Mouse (Mus musculus) adrenal gland, adult 8-10 months (tissue): ENCODE data around the gene Uxs1. TPM values are rescaled to one million over a fixed set of nuclear protein-coding genes. Genes with fewer than 3 reads are reported as not detected.
A peak's percentile ranks its signal among the peaks of the same experiment; 100 is the strongest.

ENCODE experiments used
- DNase-seq: peaks from one replicate; pipeline ENCODE4 v3.0.0; 2022
- total RNA-seq, 4 experiments: library from RNA; stranded (reverse); gene quantifications; 2 replicates each; pipeline ENCODE4 v1.2.4; 2022

Gene Uxs1
- total RNA-seq = 10 to 100 TPM; 60.0 to 69.7 (median 67.9) TPM

DNA sequence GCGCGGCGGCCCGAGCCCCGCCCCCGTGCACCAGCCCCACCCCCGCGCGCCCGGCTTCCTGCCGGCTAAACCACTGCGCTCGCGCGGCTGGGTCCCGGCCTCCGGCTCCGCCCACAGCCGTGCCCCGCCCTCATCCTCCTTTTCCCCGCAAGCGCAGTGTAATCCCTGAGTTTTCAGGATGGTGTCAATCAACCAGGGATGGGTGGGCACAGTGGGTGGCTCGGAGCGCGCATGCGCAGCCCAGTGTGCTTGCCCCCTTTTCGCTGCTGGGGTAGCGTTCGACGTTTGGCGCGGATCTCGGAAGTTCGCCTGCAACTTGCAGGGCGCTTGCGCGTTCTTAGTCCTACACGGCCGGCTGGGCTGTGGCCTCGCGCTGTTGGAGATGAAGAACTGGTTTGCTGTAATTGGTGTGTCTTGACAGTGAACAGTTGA is at the start of gene Uxs1:
TSS of gene Uxs1 (minus strand) at position 38 of the 432 bp plus-strand sequence.
- peak; percentile 99 for DNase-seq

DNA sequence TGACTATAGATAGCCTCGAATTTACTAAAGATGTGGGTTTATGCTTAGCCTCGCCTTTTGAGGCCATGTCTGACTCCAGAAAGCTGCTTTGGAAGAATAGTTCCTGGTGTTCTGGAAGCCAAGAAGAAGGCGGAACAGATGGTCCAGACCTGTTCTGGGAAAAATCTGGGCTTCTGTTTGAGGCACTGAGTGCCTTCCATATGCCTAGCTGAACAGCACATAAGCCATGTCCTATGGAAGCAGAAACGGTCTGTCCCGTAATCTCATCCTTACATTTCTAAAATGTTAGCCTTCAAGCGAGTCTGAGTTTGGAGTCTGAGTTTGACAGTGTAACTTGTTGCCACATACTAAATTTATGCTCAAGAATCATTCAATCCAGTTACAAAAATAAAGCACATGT is 49.6 kb upstream of the Uxs1 start:
- DNase-seq = no peak

DNA sequence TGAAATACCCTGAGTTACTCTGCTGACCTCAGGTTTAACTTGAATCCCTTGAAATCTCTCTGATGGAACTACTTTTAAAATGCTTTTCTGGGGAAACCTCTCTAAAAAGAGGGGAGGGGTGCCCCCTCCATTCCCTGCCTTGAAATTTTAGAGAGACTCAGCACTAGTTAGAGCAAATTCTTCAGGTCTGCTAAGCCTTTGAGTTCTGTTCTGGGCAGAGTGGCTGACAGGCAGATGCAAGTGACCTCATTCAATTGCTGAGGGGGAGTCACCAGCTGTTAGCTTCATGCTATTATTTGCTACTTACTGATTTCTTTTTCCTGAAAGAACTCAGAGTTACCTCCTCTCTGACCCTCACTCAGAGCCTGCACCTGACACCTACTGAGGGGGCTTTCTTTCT is 43.5 kb upstream of the Uxs1 start:
- no peak for DNase-seq

DNA sequence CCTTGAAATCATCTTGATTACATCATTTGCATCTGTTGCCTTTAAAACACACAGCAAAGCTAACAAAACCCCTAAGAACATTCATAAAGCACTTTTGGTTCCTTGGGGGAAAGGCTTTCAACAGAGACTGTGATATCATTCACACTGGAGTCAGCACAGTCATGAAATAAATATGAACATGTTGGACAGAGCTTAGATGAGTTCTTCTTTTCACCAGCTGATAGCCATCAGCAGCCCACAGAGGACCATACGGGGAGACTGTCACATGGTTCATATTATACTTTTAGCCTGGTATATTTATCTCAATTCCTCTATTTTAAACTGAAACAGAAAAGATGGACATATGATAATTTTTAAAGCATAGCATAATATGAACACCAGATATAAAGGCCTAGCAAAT is 40.9 kb upstream of the Uxs1 start:
- no peak for DNase-seq

DNA sequence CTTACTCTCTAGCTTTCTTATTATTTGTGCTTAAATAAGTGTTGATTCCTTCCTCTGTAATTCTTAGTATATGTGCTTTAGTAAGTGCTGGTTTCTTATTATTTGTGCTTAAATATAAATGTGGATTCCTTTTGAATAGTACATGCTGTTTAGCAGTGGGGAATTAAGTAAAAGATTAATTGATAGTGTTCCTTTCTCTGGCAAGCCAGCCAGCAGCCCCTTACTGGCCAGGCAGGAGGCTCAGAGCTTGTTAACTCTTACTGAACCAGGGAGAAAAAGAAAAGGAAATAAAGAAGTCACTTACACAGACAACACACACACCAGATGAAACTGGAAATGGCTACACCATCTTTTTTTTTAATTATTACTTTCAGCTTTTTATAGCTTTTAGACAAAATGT is 37.2 kb upstream of the Uxs1 start:
- DNase-seq = no peak

DNA sequence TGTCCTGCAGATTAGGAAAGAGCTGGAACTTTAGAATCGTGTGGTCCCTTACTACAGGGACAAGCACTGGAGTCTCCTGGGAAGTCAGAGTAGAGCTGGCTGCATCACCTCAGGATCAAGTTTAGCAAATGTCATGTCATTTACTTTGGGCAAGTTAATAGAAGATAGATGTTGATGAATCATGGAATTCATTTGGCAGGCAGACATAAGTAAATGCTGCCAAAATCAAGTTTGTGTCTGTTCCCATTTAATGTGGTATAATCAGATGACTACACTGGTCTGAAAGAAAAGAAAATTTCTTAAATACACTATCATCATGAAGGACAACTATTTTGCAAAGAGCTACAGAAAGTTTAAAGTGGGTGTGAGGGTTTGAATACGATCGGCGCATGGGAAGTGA is 35.0 kb upstream of the Uxs1 start:
- no peak for DNase-seq

DNA sequence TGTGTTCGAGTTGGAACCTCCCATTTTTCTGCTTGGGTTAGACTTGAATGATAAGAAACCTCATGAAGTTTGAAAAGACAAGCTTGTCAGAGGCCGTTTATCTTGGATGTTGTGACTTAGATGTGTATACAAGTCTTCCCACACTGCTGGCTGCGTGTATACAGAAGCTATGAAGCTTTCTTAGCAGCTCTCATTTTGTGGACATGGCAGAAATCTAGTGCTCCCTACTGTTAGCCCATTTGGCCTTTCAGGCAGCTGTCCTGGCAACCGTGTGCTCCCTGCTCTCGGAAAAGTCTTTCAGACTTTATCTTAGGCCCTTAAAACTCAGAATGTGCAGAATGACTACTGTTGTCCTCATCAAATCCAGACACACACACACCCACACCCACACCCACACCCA is 31.4 kb upstream of the Uxs1 start:
- no peak for DNase-seq

DNA sequence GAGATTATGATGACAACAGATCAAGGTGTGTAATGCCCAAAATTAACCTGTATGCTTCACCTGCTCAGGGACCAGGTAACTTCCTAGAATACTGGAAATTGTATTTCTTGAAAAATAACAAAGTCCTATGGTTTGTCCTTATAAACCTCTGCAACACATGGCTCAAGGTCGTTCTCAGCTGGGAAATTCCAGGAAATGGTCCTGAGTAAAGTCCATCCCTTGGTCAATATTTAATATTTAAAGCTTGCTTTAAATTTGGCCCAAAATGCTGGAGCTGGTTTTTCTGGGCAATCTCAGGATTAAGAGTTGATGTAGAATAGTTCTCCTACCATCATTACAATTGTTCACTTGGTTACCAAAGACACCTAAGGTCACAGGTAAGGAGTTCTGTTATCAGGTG is 30.1 kb upstream of the Uxs1 start:
- no peak for DNase-seq

DNA sequence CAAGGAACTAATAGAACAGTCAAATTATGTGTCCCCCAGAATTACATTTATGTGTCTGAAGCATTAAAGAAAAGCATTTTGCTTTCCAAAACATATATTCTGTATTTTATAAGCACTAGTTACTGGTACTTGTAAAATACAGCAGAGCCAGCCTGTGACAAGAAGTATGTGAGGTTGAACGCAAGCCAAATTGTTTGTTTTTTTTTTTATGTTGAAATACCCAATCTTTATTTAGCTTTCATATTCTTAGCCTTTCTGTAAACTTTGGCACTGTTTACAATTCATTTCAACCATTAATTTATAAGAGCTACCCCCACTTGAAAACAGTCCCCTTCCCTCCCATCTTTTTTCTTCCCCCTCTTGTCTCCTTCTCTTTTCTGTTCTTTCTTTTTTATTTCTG is 28.0 kb upstream of the Uxs1 start:
- no peak for DNase-seq

DNA sequence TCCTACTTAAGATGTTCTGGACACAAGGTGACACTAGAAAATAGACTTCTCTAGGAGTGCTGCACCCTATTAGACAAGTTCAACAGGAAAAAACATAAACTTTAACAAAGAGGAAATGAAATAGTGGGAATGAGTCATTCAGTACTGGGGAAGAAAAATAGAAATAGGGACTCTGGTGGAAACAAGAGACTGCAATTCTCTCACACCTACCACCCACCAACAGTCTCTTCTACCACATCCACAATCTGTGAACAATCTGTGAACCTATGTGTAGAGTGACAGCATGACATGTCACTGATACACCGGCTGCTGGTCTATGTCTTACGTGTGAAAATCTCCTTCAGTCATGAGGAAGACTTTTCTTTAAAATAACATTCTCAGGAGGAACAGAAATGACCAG is 15.8 kb upstream of the Uxs1 start:
- DNase-seq = no peak

DNA sequence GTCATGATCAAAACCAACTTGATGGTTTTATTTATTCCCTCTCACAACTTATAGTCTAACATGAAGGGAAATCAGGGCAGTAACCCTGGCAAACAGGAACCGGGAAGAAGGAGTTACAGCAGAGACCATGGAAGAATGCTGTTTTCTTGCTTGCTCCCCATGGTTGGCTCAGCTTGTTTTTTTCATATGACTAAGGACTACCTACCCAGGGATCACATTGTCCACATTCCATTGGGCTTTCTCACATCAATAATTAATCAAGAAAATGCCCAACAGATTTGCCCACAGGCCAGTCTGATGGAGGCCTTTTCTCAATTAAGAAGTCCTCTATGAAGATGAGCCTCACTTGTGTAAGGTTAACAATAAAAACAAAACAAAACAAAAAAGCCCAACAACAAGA is 9.6 kb upstream of the Uxs1 start:
- DNase-seq = no peak

DNA sequence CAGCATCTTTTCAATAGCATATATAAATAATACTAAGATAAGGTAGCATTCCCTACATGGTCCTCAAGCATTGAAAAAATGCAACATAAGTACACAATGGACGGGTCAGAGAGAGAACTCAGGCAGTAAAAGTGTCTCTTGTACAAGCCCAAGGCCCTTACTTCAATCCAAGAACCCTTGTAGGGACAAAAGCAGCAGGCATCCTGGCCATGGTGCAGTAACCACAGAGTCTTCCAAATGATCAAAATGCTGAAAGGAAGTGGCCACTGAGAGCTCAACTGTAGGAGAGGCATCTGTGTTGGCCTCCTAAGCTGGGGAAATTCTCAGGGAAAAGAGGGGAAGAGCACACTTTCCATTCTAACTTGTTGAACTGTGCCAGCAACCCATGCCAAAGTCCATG is 2.5 kb upstream of the Uxs1 start:
- no peak for DNase-seq

DNA sequence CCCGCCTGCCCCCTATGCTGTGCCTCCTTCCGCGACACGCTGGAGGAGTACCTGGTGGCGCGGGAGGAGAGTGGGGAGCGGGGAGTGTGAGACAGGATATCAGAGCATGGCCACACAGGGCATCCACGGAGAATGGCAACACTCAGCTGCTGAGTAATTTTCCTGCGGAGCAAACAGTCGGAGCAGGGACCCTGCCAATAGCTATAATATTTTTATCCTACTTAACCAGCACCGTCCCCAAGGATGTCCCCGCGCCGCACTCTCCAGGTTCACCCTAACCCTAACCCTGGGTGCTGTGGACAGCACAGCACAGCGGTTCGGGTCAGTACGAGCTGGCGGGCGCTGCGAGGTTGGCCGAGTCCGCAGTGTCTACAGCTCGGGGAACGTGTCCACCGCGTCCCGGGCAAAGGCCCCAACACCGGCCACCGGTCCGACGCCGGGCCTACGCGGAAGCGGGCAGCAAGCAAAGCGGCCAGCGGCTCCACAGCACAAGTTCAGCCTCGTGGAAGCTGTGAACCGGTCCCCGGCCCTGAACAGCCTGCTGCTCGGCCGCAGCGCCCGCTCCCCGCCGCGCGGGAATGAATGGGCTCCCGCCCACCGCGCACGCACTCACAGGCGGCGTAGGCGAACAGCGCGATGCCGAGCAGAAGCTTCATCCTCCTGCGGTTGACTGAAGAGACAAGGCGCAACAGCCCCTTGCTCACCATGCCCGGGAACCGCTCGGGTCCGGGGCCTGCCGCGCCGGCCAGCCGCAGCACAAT is 418 bp downstream of the Uxs1 start:
- DNase-seq = no peak

DNA sequence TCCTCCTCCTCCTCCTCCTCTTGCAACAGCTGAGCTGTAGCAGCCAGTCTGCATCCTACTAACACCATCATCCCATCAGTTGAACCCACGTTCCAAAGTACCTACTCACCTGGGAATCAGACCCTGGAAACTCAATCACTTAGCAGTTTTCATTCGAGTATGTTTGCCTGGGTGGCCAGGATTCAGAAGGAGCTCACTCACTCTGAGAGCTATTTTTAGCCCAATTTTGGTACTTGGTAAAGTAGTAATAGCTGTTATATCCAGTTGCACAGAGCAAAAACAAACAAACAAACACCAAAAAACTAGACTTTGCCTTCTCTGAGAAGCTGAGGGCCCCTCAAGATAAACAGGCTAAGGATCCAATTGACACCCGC is 985 bp downstream of the Uxs1 start:
- no peak for DNase-seq

DNA sequence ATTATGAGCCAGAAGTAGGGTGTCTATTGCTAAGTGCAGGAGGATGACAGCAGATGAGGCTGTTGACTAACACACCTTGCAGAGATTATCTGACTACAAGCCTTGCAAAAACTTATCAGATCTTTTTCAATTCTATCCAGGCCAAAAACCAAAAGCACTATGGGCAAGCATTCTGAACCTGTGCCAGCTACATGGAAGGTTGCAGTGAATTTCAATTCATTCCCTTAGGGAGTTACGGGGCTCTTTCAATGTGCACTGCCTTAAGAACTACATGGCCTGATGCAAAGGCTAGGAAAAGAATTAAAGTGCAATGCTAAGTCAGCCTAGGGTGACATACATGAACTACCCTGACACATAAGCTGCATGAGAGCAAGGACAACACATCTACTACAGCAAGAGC is 4.2 kb downstream of the Uxs1 start:
- no peak for DNase-seq

DNA sequence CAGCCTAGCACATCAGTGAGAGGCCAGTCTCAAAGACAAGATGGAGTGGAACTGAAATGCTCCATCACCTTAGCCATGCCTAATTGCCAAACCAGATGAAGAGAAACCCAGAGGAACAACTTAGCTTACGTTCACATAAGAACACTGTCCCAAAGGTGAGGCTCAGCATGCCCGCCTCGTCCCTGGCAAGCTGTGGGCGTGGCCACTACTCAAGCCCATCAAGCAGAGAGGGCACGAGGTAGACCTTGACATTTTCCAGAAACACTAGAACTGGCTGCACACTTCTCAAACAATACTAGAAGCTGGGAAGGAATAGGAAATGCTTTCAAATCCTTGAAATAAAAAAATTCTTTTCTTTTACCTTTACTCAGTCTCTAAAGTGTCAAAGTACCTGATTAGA is 5.0 kb downstream of the Uxs1 start:
- peak; percentile 56 for DNase-seq

DNA sequence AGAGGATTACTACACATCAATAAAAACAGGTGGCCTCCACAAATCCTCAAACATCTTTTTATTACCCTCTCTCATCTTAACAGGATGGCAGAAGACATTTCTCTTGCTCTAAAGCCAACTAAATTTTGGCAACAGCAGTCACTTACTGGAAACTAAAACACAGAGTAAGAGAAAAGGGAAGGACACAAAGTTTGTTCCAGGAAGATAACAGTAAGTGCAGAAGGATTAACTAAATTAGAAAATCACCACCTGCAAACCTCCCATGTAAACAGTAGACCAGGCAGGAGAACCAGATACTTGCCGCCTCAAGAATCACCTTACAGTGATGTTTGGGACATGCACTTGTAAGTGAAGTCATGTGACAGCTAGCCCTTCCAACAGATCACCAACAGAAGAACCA is 5.8 kb downstream of the Uxs1 start:
- no peak for DNase-seq

DNA sequence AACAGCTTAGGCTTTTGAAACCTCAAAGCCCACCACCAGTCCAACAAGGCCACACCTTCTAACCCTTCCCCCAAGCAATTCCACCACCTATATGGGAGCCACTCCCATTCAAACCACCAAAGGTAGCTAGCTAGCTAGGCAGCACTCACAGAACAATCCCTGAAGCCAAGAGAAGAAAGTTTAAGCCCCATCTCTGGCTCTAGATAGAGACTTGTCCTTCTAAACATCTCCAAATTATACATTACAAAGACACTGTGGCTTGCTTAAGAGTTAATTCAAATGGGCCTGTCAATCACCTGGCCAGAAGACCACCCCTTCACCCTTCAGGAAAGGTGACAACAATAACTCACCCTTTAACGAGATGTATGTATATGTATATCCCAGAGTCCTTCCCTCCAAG is 7.0 kb downstream of the Uxs1 start:
- DNase-seq = no peak

DNA sequence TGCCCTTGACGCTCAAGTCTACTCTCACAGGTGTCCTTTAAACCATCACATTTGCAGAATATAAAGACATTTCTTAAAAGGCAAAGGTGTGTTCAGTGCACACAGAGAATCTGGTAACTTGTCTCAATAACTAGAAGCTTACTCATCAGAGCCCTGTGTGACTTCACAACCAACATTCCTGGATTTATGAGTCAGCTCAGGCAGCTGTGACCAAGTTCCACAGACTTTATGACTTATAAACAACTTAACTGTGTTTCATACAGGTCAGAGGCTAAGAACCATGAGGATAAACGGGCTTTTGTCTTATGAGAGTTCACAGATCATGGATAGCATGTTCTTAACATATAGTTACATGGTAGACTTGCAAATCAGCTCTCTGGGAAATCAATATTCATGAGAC is 8.5 kb downstream of the Uxs1 start:
- peak; percentile 36 for DNase-seq

DNA sequence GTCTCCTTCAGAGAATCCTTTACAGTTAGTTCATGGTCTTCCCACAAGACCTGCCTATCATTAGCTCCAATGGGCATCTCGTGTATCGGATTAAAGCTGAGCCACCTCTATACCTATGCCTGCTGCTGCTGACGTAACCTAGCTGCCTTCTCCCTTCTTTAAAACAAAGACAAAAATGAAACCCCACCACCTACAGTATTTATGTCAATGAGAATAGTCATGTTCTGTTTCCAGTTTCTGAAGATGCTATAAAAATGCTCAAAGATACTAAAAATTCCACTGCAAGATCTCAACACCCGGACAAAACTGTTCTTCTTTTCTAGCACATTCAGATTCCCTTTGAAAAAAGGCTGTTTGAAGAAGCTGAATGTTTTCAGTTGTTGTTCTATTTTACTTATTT is 9.2 kb downstream of the Uxs1 start:
- no peak for DNase-seq

DNA sequence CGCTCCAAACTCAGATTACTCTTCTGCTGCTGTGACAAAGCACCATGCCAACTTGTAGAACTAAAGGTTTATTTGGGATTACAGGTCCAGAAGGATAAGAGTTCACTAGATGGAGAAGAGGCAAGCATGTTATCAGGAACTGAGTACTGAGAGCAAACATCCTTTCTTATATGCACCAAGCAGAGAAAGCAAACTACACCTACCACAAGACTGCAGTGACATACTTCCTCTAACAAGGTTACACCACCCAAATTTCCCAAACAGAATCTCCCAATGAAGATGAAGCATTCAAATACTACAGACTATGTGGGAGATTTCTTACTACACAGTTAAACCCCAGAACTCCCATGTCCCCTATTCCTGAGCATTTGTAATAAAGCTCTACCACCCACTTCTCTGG is 15.8 kb downstream of the Uxs1 start:
- no peak for DNase-seq

DNA sequence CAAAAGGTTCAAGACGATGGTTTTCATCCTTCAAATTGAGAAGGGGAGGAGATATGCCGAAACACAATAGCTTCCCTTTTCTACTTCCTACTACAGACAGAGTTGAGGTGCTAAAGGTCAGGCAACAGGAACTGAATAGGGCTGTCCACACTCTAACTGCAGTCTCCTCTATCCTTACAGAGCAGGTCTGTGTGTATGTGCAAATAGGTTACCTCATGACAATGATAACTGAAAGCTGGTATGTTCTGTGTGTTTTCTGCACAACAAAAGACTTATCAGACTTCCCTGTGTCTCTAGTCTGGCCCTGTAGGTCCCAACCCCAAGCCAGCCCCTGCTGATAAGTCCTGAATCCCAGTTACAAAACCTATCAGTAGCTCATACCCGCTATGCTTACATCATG is 16.5 kb downstream of the Uxs1 start:
- no peak for DNase-seq

DNA sequence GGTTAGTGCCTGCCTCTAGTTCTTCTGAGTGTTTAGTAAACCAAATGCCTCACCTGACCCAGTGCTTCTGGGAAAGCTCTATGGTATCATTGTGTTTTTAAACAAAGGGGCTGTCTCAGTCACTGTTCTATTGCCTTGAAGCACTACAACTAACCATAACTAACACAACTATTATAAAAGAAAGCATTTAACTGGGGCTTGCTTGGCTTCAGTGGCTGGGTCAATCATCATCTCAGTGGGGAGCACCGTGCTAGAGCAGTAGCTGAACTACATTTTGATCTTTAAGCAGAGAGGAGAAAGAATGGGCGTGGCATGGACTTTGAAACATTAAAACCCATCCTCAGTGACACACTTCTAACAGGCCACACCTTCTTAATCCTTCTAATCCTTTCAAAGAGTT is 18.2 kb downstream of the Uxs1 start:
- no peak for DNase-seq

DNA sequence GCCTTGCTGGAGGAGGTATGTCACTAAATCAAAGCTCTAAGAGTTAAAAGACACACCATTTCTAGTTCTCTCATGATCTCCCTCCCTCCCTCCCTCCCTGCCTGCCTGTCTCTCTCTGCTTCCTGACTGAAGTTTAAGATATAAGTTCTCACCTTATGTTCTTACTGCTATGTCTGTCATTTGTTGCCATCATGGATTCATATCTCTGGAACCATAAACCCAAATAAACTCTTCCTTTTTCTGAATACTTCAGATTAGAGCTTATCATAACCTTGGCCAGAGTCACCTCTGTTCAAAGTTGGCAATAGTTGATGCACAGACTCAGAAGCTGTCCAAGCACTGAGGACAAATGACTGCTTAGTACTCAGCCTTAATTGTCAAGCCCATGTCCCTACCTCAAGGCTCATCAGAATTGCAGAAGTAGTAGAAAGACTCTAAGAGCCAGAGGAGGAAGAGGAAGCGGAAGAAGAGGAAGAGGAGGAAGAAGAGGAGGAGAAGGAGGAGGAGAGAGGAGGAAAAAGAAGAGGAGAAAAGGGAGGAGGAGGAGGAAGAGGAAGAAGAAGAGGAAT is 23.6 kb downstream of the Uxs1 start:
- no peak for DNase-seq

DNA sequence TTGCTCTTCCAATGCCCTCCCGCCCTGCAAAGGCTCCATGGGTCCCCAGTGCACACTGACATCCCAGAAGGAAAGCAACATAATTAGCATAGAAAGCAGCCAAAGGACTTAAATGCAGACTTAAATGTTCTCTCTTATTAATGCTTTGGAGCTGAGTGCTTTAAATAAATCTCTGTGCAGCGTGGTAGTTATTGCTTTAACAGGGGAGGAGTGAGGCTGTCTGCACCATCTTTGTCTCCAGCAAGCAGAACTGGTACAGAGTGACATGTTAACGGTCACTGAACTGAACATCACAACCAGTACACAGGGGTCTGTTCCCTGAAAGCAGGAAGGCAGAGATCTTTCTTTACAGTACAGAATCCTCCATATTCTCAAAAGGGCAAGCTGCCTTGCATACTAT is 29.6 kb downstream of the Uxs1 start:
- DNase-seq = no peak
